10 mouse cellular contexts compared by ENCODE assay signal in the genomic region with DNA sequence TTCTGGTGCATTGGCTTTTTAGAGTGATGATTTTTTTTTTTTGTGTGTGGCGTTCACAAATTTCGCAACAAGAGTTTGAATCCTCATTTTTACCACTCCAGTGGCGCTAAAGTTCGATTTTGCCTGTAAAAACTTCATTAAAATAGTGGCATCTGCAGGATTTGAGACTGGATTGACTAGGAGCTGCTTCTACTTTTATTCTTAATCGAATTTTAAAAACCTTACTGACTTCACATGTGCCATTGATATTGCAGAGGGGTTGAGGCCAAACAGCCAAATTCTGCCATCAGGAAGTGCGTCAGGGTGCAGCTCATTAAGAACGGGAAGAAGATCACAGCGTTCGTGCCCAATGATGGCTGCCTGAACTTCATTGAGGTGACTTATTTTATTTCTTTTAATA. TPM values are rescaled to one million over a fixed set of nuclear protein-coding genes. Genes with fewer than 3 reads are reported as not detected.
DNase-seq lines count a peak whose midpoint lies in the region; ATAC-seq and TF ChIP-seq lines count a peak whose summit lies in the region.
"Had no signal": no experiment of that assay in that cellular context is flagged by ENCODE, and none has a peak within 500 bp of the region (broad histone marks: within the 10 kb centered on the region; RNA-seq: fewer than 3 reads in every experiment).

No protein-coding gene starts in this region.

- no peak for TF ChIP-seq CTCF in C2C12 (IDR thresholded peaks at IDR 0.05; ENCODE audit: control insufficient read depth, insufficient read depth, insufficient read length)

- no peaks in the 10 kb centered on the region for H3K9me3 ChIP-seq in erythroblast, embryonic 14.5 days (ENCODE audit: control insufficient read depth, low read length)
- H3K9me3 ChIP-seq in forebrain, embryonic 15.5 days: no peaks in the 10 kb centered on the region
- H3K9me3 ChIP-seq in liver, embryonic 13.5 days (replicated peaks): no peaks in the 10 kb centered on the region

- ATAC-seq in erythroblast, adult 5-6 weeks (replicated peaks; ENCODE audit: low FRiP score, poor library complexity, severe bottlenecking): no peak
- ATAC-seq in forebrain, embryonic 15.5 days (replicated peaks): no peak
- ATAC-seq in liver, embryonic 13.5 days (ENCODE audit: low read depth): no peak

- peak overlapping the region; percentile 93 for H3K9ac ChIP-seq in forebrain, embryonic 15.5 days (replicated peaks)
- H3K9ac ChIP-seq in liver, embryonic 13.5 days: peak overlapping the region; percentile 90

- H3K4me1 ChIP-seq in erythroblast, embryonic 14.5 days (ENCODE audit: control insufficient read depth): peaks cover 13% of the 10 kb centered on the region
- peaks cover 12% of the 10 kb centered on the region for H3K4me1 ChIP-seq in forebrain, embryonic 15.5 days
- H3K4me1 ChIP-seq in liver, embryonic 13.5 days (replicated peaks): peaks cover 41% of the 10 kb centered on the region

- no peak for DNase-seq in liver, embryonic 13.5 days
- DNase-seq in Muller cell, postnatal 12 days (ENCODE audit: inconsistent ontology term): no peak
- no peak for DNase-seq in adrenal gland, adult 2 months
- no peak for DNase-seq in left cerebral cortex, adult 8-10 months (ENCODE audit: low spot score in 2 of 2)
- DNase-seq: cerebellum, adult 2 months; lung, postnatal 4 days had no signal

- H3K4me3 ChIP-seq in erythroblast, embryonic 14.5 days (replicated peaks): peak overlapping the region; percentile 71
- H3K4me3 ChIP-seq in C2C12 (ENCODE audit: insufficient read depth, poor library complexity, severe bottlenecking): peak overlapping the region; percentile 84
- peak overlapping the region; percentile 89 for H3K4me3 ChIP-seq in forebrain, embryonic 15.5 days
- peak overlapping the region; percentile 87 for H3K4me3 ChIP-seq in liver, embryonic 13.5 days (replicated peaks)

- peaks cover 16% of the 10 kb centered on the region for H3K79me2 ChIP-seq in C2C12 (ENCODE audit: control insufficient read depth, insufficient read depth)

- peak overlapping the region; percentile 49 for H3ac ChIP-seq in C2C12 (ENCODE audit: control insufficient read depth, insufficient read length, low read depth)

- H3K4me2 ChIP-seq in forebrain, embryonic 15.5 days (replicated peaks): peak overlapping the region; percentile 65
- peak overlapping the region; percentile 75 for H3K4me2 ChIP-seq in liver, embryonic 13.5 days

- no peaks in the 10 kb centered on the region for H3K27me3 ChIP-seq in erythroblast, embryonic 14.5 days (ENCODE audit: control insufficient read depth)
- no peaks in the 10 kb centered on the region for H3K27me3 ChIP-seq in C2C12 (ENCODE audit: control insufficient read depth, insufficient read depth, insufficient read length)
- no peaks in the 10 kb centered on the region for H3K27me3 ChIP-seq in forebrain, embryonic 15.5 days
- no peaks in the 10 kb centered on the region for H3K27me3 ChIP-seq in liver, embryonic 13.5 days

- WGBS in forebrain, embryonic 15.5 days: 53% methylated on average over 9 of the region's 9 CpGs
- 9% methylated on average over 9 of the region's 9 CpGs for WGBS in liver, embryonic 13.5 days (ENCODE audit: insufficient replicate concordance)

- H3K79me3 ChIP-seq in C2C12 (ENCODE audit: low read depth): peaks cover 11% of the 10 kb centered on the region

- peaks cover 34% of the 10 kb centered on the region for H3K36me3 ChIP-seq in erythroblast, embryonic 14.5 days (ENCODE audit: control insufficient read depth)
- H3K36me3 ChIP-seq in C2C12 (ENCODE audit: control insufficient read depth, insufficient read depth): peaks cover 14% of the 10 kb centered on the region
- H3K36me3 ChIP-seq in forebrain, embryonic 15.5 days: peaks cover 38% of the 10 kb centered on the region
- H3K36me3 ChIP-seq in liver, embryonic 13.5 days: peaks cover 29% of the 10 kb centered on the region

- H3K27ac ChIP-seq in forebrain, embryonic 15.5 days (replicated peaks): no peak overlapping the region
- peak overlapping the region; percentile 75 for H3K27ac ChIP-seq in liver, embryonic 13.5 days

TF ChIP-seq in C2C12, 6 proteins besides CTCF, POLR2A, EP300 and RAD21:
- no peak for TF ChIP-seq MYOD1 (IDR thresholded peaks at IDR 0.05; ENCODE audit: control insufficient read depth, insufficient read length, low read depth)
- TF ChIP-seq MAX (IDR thresholded peaks at IDR 0.05): no peak
- TF ChIP-seq FOSL1 (IDR thresholded peaks at IDR 0.05; ENCODE audit: insufficient read depth, low read length, poor library complexity, severe bottlenecking): no peak
- no peak for TF ChIP-seq MYOG (IDR thresholded peaks at IDR 0.05; ENCODE audit: control insufficient read depth, extremely low read depth, insufficient read length)
- TF ChIP-seq CEBPB (IDR thresholded peaks at IDR 0.05; ENCODE audit: low read depth): no peak
- TF ChIP-seq USF1 (IDR thresholded peaks at IDR 0.05; ENCODE audit: low read depth): no peak

RNA-seq across cellular contexts. Expression of a gene that starts 1.3 kb away (rescaled TPM):
- 243 and 247 TPM in 2 replicates for polyA plus RNA-seq in erythroblast, embryonic 14.5 days (2012)
- total RNA-seq in erythroblast, adult 5-6 weeks (2015; ENCODE audit: low replicate concordance): 281 and 297 TPM in 2 replicates
- 387 and 828 TPM in 2 replicates for total RNA-seq in erythroblast, adult 5-6 weeks (2017; ENCODE audit: low replicate concordance)
- 1,862 TPM for polyA plus RNA-seq in C2C12 (2012; fragmentation: generic; extraction: Trizol)
- 134 and 152 TPM in 2 replicates for polyA plus RNA-seq in forebrain, embryonic 15.5 days (2015; fragmentation: Nextera tagmentation; extraction: Ambion mirVana)
- polyA plus RNA-seq in liver, embryonic 13.5 days (2015; fragmentation: Nextera tagmentation; extraction: Ambion mirVana): 202 and 222 TPM in 2 replicates
- total RNA-seq in adrenal gland, adult 2 months (2021): 100 to 1,000 TPM; 297 to 405 TPM
- 20.5 and 21.8 TPM in 2 replicates for polyA plus RNA-seq in adrenal gland, adult 2 months (2012; rRNA removed)
- total RNA-seq in left cerebral cortex, adult 8-10 months (2022): 100 to 1,000 TPM; 163 to 269 (median 221) TPM

RNA-seq across cellular contexts. Expression of a gene that starts 18.9 kb away (rescaled TPM):
- polyA plus RNA-seq in erythroblast, embryonic 14.5 days (2012): not detected in 2 replicates
- not detected in 2 replicates for total RNA-seq in erythroblast, adult 5-6 weeks (2015; ENCODE audit: low replicate concordance)
- total RNA-seq in erythroblast, adult 5-6 weeks (2017; ENCODE audit: low replicate concordance): not detected in 2 replicates
- not detected for polyA plus RNA-seq in C2C12 (2012; fragmentation: generic; extraction: Trizol)
- polyA plus RNA-seq in forebrain, embryonic 15.5 days (2015; fragmentation: Nextera tagmentation; extraction: Ambion mirVana): 4.7 and 5.5 TPM in 2 replicates
- polyA plus RNA-seq in liver, embryonic 13.5 days (2015; fragmentation: Nextera tagmentation; extraction: Ambion mirVana): not detected in 2 replicates
- total RNA-seq in adrenal gland, adult 2 months (2021): not detected
- not detected in 2 replicates for polyA plus RNA-seq in adrenal gland, adult 2 months (2012; rRNA removed)
- total RNA-seq in left cerebral cortex, adult 8-10 months (2022): 10 to 100 TPM; 22.5 to 27.0 (median 24.9) TPM
